In genomic region chr6:88926870-88927269, GRCm38 (mm10) we compare ENCODE assay signal across 8 mouse cellular contexts. TPM values are rescaled to one million over a fixed set of nuclear protein-coding genes. Genes with fewer than 3 reads are reported as not detected.
DNase-seq lines count a peak whose midpoint lies in the region; ATAC-seq and TF ChIP-seq lines count a peak whose summit lies in the region.

No protein-coding gene starts in this region.

- H3K4me1 ChIP-seq in spleen, adult 2 months (ENCODE audit: control insufficient read depth, insufficient read depth, insufficient read length): no peaks in the 10 kb centered on the region
- peaks cover 33% of the 10 kb centered on the region for H3K4me1 ChIP-seq in limb, embryonic 10.5 days

- no peaks in the 10 kb centered on the region for H3K9me3 ChIP-seq in limb, embryonic 10.5 days (replicated peaks)

- WGBS in spleen, adult 2 months: 27% methylated on average over 3 of the region's 3 CpGs
- 65% methylated on average over 3 of the region's 3 CpGs for WGBS in limb, embryonic 10.5 days

- no peaks in the 10 kb centered on the region for H3K36me3 ChIP-seq in spleen, adult 2 months (ENCODE audit: control insufficient read depth, insufficient read depth, low read length)
- H3K36me3 ChIP-seq in limb, embryonic 10.5 days: no peaks in the 10 kb centered on the region

- DNase-seq in adrenal gland, adult (ENCODE audit: inconsistent age in 2 of 2, low spot score in 1 of 2): peak; percentile 85 to 91
- DNase-seq in adrenal gland, postnatal 4 days (ENCODE audit: low spot score in 2 of 2): no peak
- no peak for DNase-seq in spleen, adult 2 months (ENCODE audit: low read depth in 1 of 2, low spot score in 2 of 2)
- no peak for DNase-seq in spleen, postnatal 14 days (ENCODE audit: low spot score in 2 of 2)
- no peak for DNase-seq in limb, embryonic 10.5 days (ENCODE audit: low spot score)
- DNase-seq in thymus, postnatal 25 days: peak; percentile 47
- no peak for DNase-seq in embryo, embryonic 11 days

- H3K27me3 ChIP-seq in spleen, adult 2 months (ENCODE audit: control insufficient read depth, insufficient read depth, low read length): no peaks in the 10 kb centered on the region
- no peaks in the 10 kb centered on the region for H3K27me3 ChIP-seq in limb, embryonic 10.5 days (ENCODE audit: low read depth, poor library complexity, severe bottlenecking)

- H3K4me3 ChIP-seq in spleen, adult 2 months (ENCODE audit: extremely low read depth, insufficient read depth, insufficient read length): no peak overlapping the region
- no peak overlapping the region for H3K4me3 ChIP-seq in limb, embryonic 10.5 days

- ATAC-seq in erythroblast, adult 5-6 weeks (replicated peaks; ENCODE audit: low FRiP score, poor library complexity, severe bottlenecking): no peak

- 0 out of 2 replicates have a peak, but pooled peaks have one; percentile 1 for TF ChIP-seq CTCF in spleen, adult 2 months (IDR thresholded peaks at IDR 0.05; ENCODE audit: extremely low read depth, insufficient read depth, insufficient read length, insufficient replicate concordance)

- TF ChIP-seq POLR2A in spleen, adult 2 months (IDR thresholded peaks at IDR 0.05; ENCODE audit: low read depth, low read length): no peak

- no peak overlapping the region; the same call in 1 of the 2 replicates for H3K27ac ChIP-seq in spleen, adult 2 months (ENCODE audit: insufficient read depth, low read length)
- H3K27ac ChIP-seq in limb, embryonic 10.5 days: peak overlapping the region; percentile 11; the same call in 1 of the 2 replicates

RNA-seq across cellular contexts. Expression of gene Tpra1, which starts 24.8 kb away (rescaled TPM):
- total RNA-seq in adrenal gland, postnatal 4 days (2021): 100 to 1,000 TPM; 112 to 121 TPM
- polyA plus RNA-seq in spleen, adult 2 months (2012; rRNA removed): 154 and 163 TPM in 2 replicates
- polyA plus RNA-seq in limb, embryonic 10.5 days (2016; fragmentation: Nextera tagmentation; extraction: Ambion mirVana): 48.7 and 60.3 TPM in 2 replicates
- 112 and 136 TPM in 2 replicates for total RNA-seq in erythroblast, adult 5-6 weeks (2015; ENCODE audit: low replicate concordance)
- total RNA-seq in erythroblast, adult 5-6 weeks (2017; ENCODE audit: low replicate concordance): 210 and 272 TPM in 2 replicates

RNA-seq across cellular contexts. Expression of gene Mcm2, which starts 28.3 kb away (rescaled TPM):
- total RNA-seq in adrenal gland, postnatal 4 days (2021): 10 to 100 TPM; 69.6 to 83.3 TPM
- polyA plus RNA-seq in spleen, adult 2 months (2012; rRNA removed): 40.3 and 57.7 TPM in 2 replicates
- polyA plus RNA-seq in limb, embryonic 10.5 days (2016; fragmentation: Nextera tagmentation; extraction: Ambion mirVana): 281 and 283 TPM in 2 replicates
- 30.6 and 34.7 TPM in 2 replicates for total RNA-seq in erythroblast, adult 5-6 weeks (2015; ENCODE audit: low replicate concordance)
- 78.5 and 87.8 TPM in 2 replicates for total RNA-seq in erythroblast, adult 5-6 weeks (2017; ENCODE audit: low replicate concordance)

RNA-seq across cellular contexts. Expression of gene Podxl2, which starts 52.0 kb away (rescaled TPM):
- total RNA-seq in adrenal gland, postnatal 4 days (2021): 10 to 100 TPM; 60.1 to 62.8 TPM
- 7.7 and 12.5 TPM in 2 replicates for polyA plus RNA-seq in spleen, adult 2 months (2012; rRNA removed)
- polyA plus RNA-seq in limb, embryonic 10.5 days (2016; fragmentation: Nextera tagmentation; extraction: Ambion mirVana): 31.1 and 50.4 TPM in 2 replicates
- not detected in 2 replicates for total RNA-seq in erythroblast, adult 5-6 weeks (2015; ENCODE audit: low replicate concordance)
- total RNA-seq in erythroblast, adult 5-6 weeks (2017; ENCODE audit: low replicate concordance): not detected in 2 replicates

Comparison
In these comparisons a context has a peak if more than half of its experiments do, and no peak if none do; other contexts are left out.
1. DNase-seq: peak in adrenal gland, adult (2 of 2) and thymus, postnatal 25 days (single experiment); none in adrenal gland, postnatal 4 days (0 of 2), spleen, adult 2 months (0 of 2), spleen, postnatal 14 days (0 of 2), limb, embryonic 10.5 days (single experiment) and embryo, embryonic 11 days (single experiment).
2. RNA of gene Podxl2, which starts 52.0 kb away (total RNA-seq): 60.1 to 62.8 TPM in adrenal gland, postnatal 4 days; not detected in erythroblast, adult 5-6 weeks; every median in the first group is over 10 times any median in the second.